Mouse (Mus musculus): ENCODE results near the gene Galnt13. TPM values are rescaled to one million over a fixed set of nuclear protein-coding genes. Genes with fewer than 3 reads are reported as not detected.

The Galnt13 gene
- polyA plus RNA-seq, 1 experiment from 2014 or later, result 11.9 TPM

DNA sequence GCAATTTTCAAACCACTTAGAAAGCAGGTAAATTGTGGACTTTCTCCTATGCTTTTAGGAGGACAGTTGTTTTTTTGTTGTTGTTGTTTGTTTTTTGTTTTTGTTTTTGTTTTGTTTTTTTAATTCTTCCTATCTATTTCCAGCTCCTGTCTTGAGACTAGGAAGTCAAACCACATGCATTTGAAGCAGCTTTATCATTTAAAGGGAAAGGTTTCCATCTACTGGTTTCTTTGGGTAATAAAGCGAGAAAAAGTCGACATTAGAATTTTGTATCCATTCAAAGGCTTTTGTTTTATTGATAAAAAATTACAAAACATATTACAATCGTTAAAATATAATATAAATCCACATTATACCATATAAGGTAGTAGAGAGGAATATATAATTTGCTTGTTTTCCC, 598.5 kb downstream of the Galnt13 start:
- Histone ChIP-seq H3K9me3 (ENCODE audit: control insufficient read depth, low read length) (no peaks in the 10 kb centered on the region), H3K36me3 (replicated peaks; ENCODE audit: control insufficient read depth, insufficient read depth) (no peaks in the 10 kb centered on the region), H3K9ac (no peak overlapping the region), H3K4me1 (replicated peaks; ENCODE audit: control insufficient read depth, insufficient read depth, low read length) (no peaks in the 10 kb centered on the region), H3K27ac (no peak overlapping the region), H3K27me3 (ENCODE audit: control insufficient read depth, insufficient read depth, low read length) (no peaks in the 10 kb centered on the region), H3K4me3 (replicated peaks; ENCODE audit: low read length) (no peak overlapping the region), H3K4me2 (replicated peaks) (no peak overlapping the region)
- ATAC-seq (ENCODE audit: low FRiP score), result no peak
- WGBS, result 67% methylated on average over 3 of the region's 3 CpGs
- DNase-seq (ENCODE audit: low spot score), result peak; percentile 69

DNA sequence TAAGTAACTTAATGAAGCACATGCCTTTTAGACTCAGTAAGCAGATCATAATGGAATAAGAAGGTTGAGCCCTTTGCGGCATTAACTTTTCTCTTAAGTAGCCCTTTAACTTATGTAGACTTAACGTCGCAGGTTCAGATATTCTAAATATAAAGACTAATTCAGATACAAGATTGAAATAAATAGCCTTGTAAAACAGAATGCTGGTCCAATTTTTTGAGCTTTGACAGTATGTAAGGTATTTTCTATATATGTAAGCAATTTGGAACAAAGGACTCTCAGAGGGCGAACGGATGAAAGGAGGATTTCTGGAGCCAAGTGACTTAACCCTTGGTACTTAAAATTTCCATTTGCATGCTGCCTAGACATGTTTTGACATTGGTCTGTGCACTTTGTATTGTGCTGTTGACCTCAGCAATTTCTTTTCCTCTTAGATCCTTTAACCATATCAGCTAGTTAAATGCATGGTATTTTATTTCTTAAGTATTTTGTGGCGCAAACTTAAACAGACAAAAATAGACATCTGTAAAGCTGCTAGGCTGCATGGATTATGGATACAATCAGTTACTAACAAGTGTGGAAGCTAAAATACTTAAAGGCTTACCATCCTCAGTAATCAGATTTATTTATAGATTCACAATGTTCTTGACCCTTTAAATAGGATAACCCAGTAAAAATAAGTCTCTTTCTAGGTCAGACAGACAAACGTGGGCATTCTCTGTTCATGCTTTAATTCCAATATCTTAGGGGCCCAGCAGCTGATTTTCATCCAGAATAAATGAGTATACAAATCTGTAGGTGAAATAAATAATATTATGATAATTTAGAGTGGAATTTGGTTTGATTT, 629.6 kb downstream of the Galnt13 start:
- no peak overlapping the region for H3K4me3 ChIP-seq (replicated peaks; ENCODE audit: low read length)
- H3K36me3 ChIP-seq (replicated peaks; ENCODE audit: control insufficient read depth, insufficient read depth), result no peaks in the 10 kb centered on the region
- no peak for DNase-seq (ENCODE audit: low spot score)
- no peak for ATAC-seq (ENCODE audit: low FRiP score)
- H3K9ac ChIP-seq, result no peak overlapping the region
- no peak overlapping the region for H3K4me2 ChIP-seq (replicated peaks)
- WGBS, result 55% methylated on average over 7 of the region's 7 CpGs
- no peaks in the 10 kb centered on the region for H3K9me3 ChIP-seq (ENCODE audit: control insufficient read depth, low read length)
- no peak overlapping the region for H3K27ac ChIP-seq
- H3K27me3 ChIP-seq (ENCODE audit: control insufficient read depth, insufficient read depth, low read length), result no peaks in the 10 kb centered on the region
- no peaks in the 10 kb centered on the region for H3K4me1 ChIP-seq (replicated peaks; ENCODE audit: control insufficient read depth, insufficient read depth, low read length)

DNA sequence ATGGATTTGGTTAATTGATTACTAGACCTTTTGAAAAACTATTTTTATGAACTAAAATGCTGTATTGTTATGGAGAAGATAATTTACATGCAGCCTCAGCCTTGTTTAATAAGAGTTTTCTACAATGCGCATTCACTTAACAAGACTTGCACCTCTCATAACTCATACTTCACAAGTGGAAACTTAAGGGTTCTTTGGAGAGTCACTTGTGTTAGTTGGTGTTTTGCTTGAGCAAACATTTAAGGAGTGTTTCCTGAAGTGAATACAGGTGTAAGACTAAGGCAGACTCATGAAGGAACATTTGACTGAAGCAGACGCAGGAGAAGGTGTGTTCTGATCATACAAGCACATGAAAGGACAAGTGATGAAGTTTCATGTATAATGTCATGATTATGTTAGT, 649.5 kb downstream of the Galnt13 start:
- Histone ChIP-seq H3K36me3 (replicated peaks; ENCODE audit: control insufficient read depth, insufficient read depth) (no peaks in the 10 kb centered on the region), H3K9ac (no peak overlapping the region), H3K4me1 (replicated peaks; ENCODE audit: control insufficient read depth, insufficient read depth, low read length) (no peaks in the 10 kb centered on the region), H3K9me3 (ENCODE audit: control insufficient read depth, low read length) (no peaks in the 10 kb centered on the region), H3K4me2 (replicated peaks) (no peak overlapping the region), H3K27ac (no peak overlapping the region), H3K27me3 (ENCODE audit: control insufficient read depth, insufficient read depth, low read length) (no peaks in the 10 kb centered on the region), H3K4me3 (replicated peaks; ENCODE audit: low read length) (no peak overlapping the region)
- ATAC-seq (ENCODE audit: low FRiP score), result no peak
- 97% methylated on average over 2 of the region's 2 CpGs for WGBS
- DNase-seq (ENCODE audit: low spot score), result no peak

DNA sequence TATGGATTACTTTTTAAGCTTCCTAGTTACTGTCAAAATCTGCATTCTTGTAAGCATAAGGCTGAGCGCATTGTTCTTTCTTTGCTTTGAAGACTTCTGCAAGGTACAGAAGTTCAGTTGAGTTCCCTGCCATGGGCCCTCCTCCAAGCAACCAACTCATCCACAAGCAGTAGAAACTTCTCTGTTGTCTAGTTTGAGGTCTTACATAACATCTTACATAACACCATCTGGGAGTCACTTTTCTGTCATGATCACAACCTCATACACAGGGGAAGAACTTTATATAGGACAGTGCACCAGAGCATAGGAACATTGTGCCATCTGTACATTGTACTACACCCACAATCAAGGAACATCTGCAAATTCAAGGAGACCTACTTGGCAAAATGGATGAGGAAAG, 651.9 kb downstream of the Galnt13 start:
- no peaks in the 10 kb centered on the region for H3K36me3 ChIP-seq (replicated peaks; ENCODE audit: control insufficient read depth, insufficient read depth)
- ATAC-seq (ENCODE audit: low FRiP score) (no peak), DNase-seq (ENCODE audit: low spot score) (no peak)
- no peak overlapping the region for H3K9ac ChIP-seq
- WGBS, result 97% methylated on average over 1 of the region's 1 CpGs
- no peak overlapping the region for H3K4me2 ChIP-seq (replicated peaks)
- no peak overlapping the region for H3K4me3 ChIP-seq (replicated peaks; ENCODE audit: low read length)
- no peaks in the 10 kb centered on the region for H3K27me3 ChIP-seq (ENCODE audit: control insufficient read depth, insufficient read depth, low read length)
- no peaks in the 10 kb centered on the region for H3K4me1 ChIP-seq (replicated peaks; ENCODE audit: control insufficient read depth, insufficient read depth, low read length)
- H3K27ac ChIP-seq, result no peak overlapping the region
- no peaks in the 10 kb centered on the region for H3K9me3 ChIP-seq (ENCODE audit: control insufficient read depth, low read length)

DNA sequence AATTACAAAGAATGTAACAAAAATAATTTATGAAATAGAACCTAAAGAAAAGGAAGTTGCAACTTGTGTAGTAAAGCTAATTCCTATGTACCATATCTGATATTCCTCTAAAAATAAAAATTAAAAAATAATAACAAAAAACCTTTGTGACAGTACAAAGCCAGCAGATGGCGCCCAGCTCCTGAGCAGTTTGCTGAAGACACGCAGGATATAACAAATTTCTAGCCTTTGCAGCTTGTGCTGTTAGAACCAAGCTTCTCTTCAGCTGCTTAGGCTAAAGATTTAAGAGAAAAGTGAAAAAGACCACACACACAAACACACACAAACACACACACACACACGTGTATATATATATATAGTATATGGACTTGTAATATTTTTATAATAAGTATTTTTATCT, 654.2 kb downstream of the Galnt13 start:
- Histone ChIP-seq H3K4me2 (replicated peaks) (no peak overlapping the region), H3K9me3 (ENCODE audit: control insufficient read depth, low read length) (no peaks in the 10 kb centered on the region), H3K27me3 (ENCODE audit: control insufficient read depth, insufficient read depth, low read length) (no peaks in the 10 kb centered on the region), H3K4me3 (replicated peaks; ENCODE audit: low read length) (no peak overlapping the region), H3K9ac (no peak overlapping the region), H3K4me1 (replicated peaks; ENCODE audit: control insufficient read depth, insufficient read depth, low read length) (no peaks in the 10 kb centered on the region), H3K27ac (no peak overlapping the region), H3K36me3 (replicated peaks; ENCODE audit: control insufficient read depth, insufficient read depth) (no peaks in the 10 kb centered on the region)
- DNase-seq (ENCODE audit: low spot score) (peak; percentile 77), ATAC-seq (ENCODE audit: low FRiP score) (peak; percentile 61; the same call in 1 of the 2 replicates)
- WGBS, result 19% methylated on average over 3 of the region's 3 CpGs

DNA sequence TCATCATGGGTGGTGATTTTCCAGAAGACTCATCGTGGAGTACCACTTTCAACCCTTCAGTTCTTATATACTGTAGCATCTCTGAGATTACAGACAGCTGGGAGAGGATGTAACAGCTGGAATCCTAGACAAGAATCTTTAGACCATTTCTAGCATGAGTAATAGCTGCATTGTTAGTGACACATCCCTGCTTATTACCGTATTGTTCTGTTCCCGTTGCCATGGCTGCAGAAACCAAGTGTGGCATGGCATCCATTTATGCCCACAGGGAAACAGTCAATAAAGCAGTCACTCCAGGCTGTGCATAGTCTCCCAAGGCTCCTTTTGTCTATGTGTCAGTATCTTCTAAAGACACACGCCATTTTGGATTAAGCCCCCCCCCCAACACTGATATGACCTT, 655.4 kb downstream of the Galnt13 start:
- Histone ChIP-seq H3K4me1 (replicated peaks; ENCODE audit: control insufficient read depth, insufficient read depth, low read length) (no peaks in the 10 kb centered on the region), H3K36me3 (replicated peaks; ENCODE audit: control insufficient read depth, insufficient read depth) (no peaks in the 10 kb centered on the region), H3K4me3 (replicated peaks; ENCODE audit: low read length) (no peak overlapping the region), H3K27ac (no peak overlapping the region), H3K27me3 (ENCODE audit: control insufficient read depth, insufficient read depth, low read length) (no peaks in the 10 kb centered on the region), H3K4me2 (replicated peaks) (no peak overlapping the region), H3K9ac (no peak overlapping the region), H3K9me3 (ENCODE audit: control insufficient read depth, low read length) (no peaks in the 10 kb centered on the region)
- ATAC-seq (ENCODE audit: low FRiP score) (peak; percentile 87), DNase-seq (ENCODE audit: low spot score) (peak; percentile 60)
- WGBS, result 9% methylated on average over 4 of the region's 4 CpGs

DNA sequence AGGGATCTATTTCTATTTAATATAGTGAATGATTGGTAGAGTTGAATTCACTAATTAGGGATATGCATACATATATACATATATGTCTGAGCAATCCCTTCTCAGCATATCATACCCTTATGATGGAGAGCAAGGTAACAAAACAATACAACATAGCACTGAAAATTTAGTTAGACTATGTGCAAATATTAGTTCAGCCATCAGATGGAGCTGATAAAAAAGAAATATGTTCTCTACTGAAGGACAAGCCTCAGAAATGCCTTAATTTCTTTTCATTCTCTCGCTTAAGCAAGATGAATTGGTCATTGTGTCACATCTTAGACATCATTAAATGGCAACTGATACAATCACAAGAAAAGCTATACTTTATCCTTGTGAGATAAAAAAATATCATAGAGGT, 663.0 kb downstream of the Galnt13 start:
- H3K9ac ChIP-seq, result no peak overlapping the region
- H3K9me3 ChIP-seq (ENCODE audit: control insufficient read depth, low read length), result no peaks in the 10 kb centered on the region
- H3K4me1 ChIP-seq (replicated peaks; ENCODE audit: control insufficient read depth, insufficient read depth, low read length), result no peaks in the 10 kb centered on the region
- H3K27ac ChIP-seq, result no peak overlapping the region
- DNase-seq (ENCODE audit: low spot score) (peak; percentile 40), ATAC-seq (ENCODE audit: low FRiP score) (no peak)
- H3K4me2 ChIP-seq (replicated peaks), result no peak overlapping the region
- WGBS, result 64% methylated on average over 1 of the region's 1 CpGs
- H3K36me3 ChIP-seq (replicated peaks; ENCODE audit: control insufficient read depth, insufficient read depth), result no peaks in the 10 kb centered on the region
- no peaks in the 10 kb centered on the region for H3K27me3 ChIP-seq (ENCODE audit: control insufficient read depth, insufficient read depth, low read length)
- no peak overlapping the region for H3K4me3 ChIP-seq (replicated peaks; ENCODE audit: low read length)

DNA sequence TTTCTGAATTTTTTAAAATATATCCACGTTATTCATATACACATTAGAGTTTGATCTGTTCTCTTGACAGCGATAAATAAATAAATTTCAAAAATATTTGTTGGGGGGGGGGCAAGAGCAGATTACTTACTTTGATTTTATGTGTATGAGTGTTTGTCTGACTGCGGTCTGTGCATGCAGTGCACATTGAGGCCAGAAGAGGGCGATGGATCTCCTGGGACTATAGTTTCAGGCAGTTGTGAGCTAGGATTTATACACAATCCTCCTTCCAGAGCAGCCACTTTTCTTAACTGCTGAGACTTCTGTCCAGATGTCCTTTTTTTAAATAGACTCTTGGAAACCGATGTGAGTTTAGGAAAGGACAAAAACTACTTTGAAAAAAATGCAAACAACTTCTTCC, 665.2 kb downstream of the Galnt13 start:
- Histone ChIP-seq H3K27me3 (ENCODE audit: control insufficient read depth, insufficient read depth, low read length) (no peaks in the 10 kb centered on the region), H3K4me2 (replicated peaks) (no peak overlapping the region), H3K36me3 (replicated peaks; ENCODE audit: control insufficient read depth, insufficient read depth) (no peaks in the 10 kb centered on the region), H3K27ac (no peak overlapping the region), H3K4me3 (replicated peaks; ENCODE audit: low read length) (no peak overlapping the region), H3K4me1 (replicated peaks; ENCODE audit: control insufficient read depth, insufficient read depth, low read length) (no peaks in the 10 kb centered on the region), H3K9me3 (ENCODE audit: control insufficient read depth, low read length) (no peaks in the 10 kb centered on the region), H3K9ac (no peak overlapping the region)
- no peak for ATAC-seq (ENCODE audit: low FRiP score)
- DNase-seq (ENCODE audit: low spot score), result no peak
- WGBS, result 73% methylated on average over 5 of the region's 5 CpGs

DNA sequence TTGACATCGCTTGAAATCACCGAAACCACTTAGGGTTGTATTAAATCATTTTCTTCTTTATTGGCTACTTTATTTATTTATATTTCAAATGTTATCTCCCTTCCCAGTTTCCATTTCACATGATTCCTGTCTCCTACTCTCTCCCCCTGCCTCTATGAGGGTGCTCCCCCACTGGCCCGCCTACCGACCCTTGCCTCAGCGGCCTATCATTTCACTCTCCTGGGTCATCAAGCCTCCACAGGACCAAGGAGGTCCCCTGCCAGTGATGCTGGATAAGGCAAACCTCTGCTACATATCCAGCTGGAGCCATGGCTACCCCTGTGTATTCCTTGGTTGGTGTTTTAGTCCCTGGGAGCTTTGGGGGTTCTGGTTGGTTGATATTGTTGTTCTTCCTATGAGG, 667.4 kb downstream of the Galnt13 start:
- no peak for DNase-seq (ENCODE audit: low spot score)
- Histone ChIP-seq H3K4me2 (replicated peaks) (no peak overlapping the region), H3K36me3 (replicated peaks; ENCODE audit: control insufficient read depth, insufficient read depth) (no peaks in the 10 kb centered on the region), H3K27ac (no peak overlapping the region), H3K9ac (no peak overlapping the region), H3K4me3 (replicated peaks; ENCODE audit: low read length) (no peak overlapping the region), H3K4me1 (replicated peaks; ENCODE audit: control insufficient read depth, insufficient read depth, low read length) (no peaks in the 10 kb centered on the region), H3K9me3 (ENCODE audit: control insufficient read depth, low read length) (no peaks in the 10 kb centered on the region), H3K27me3 (ENCODE audit: control insufficient read depth, insufficient read depth, low read length) (no peaks in the 10 kb centered on the region)
- WGBS, result 98% methylated on average over 5 of the region's 5 CpGs
- ATAC-seq (ENCODE audit: low FRiP score), result no peak

DNA sequence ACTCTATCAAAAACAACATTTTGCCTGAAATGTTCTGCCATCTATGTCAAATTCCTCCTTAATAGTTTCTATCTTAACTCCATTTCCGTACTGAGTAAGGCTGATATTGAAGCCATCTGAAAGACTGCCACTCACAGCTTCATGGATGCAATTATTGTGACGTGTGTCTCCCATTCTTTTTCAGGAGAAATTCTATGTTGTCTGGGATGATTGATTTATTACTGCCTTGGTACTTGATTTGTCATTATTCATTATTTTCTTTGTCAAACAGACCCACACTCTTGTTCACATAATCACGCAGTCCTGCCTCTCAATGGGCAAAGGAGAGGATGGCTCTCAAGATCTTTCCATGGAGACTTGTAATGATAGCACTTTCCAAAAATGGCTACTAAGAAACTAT, 671.7 kb downstream of the Galnt13 start:
- no peak for ATAC-seq (ENCODE audit: low FRiP score)
- 48% methylated on average over 3 of the region's 3 CpGs for WGBS
- Histone ChIP-seq H3K4me2 (replicated peaks) (no peak overlapping the region), H3K9ac (no peak overlapping the region), H3K4me1 (replicated peaks; ENCODE audit: control insufficient read depth, insufficient read depth, low read length) (no peaks in the 10 kb centered on the region), H3K4me3 (replicated peaks; ENCODE audit: low read length) (no peak overlapping the region), H3K9me3 (ENCODE audit: control insufficient read depth, low read length) (no peaks in the 10 kb centered on the region), H3K27me3 (ENCODE audit: control insufficient read depth, insufficient read depth, low read length) (no peaks in the 10 kb centered on the region), H3K27ac (no peak overlapping the region), H3K36me3 (replicated peaks; ENCODE audit: control insufficient read depth, insufficient read depth) (no peaks in the 10 kb centered on the region)
- no peak for DNase-seq (ENCODE audit: low spot score)
